Mouse (Mus musculus) skeletal muscle tissue, adult 2 months (tissue): ENCODE data around the gene Gm17655.
"Not testable (repeated sequence)": the region's sequence is repeated elsewhere in the genome, so short reads cannot be mapped to it uniquely, and the experiment has no call there.

Source experiments
- DNase-seq: peaks from one replicate; pipeline ENCODE4 v3.0.0-alpha.2; 2012; ENCODE audit warnings: low read depth, low spot score

Gene Gm17655

DNA sequence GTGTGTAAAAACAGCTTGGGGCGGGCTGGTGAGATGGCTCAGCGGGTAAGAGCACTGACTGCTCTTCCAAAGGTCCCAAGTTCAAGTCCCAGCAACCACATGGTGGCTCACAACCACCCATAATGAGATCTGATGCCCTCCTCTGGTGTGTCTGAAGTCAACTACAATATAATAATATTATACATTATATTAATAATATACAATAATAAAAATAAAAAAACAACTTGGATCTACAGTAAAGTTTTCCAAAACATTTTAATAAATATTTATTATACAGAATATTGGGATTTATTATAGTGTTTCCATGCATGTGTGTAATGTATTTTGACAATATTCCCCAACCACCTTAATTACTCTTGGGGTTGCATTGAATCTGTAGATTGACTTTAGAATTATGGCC lies at the start of gene Gm17655:
Gene Gm17655 (minus strand): TSS at position 101 of the 400 bp plus-strand sequence.
- not testable (repeated sequence) for DNase-seq

DNA sequence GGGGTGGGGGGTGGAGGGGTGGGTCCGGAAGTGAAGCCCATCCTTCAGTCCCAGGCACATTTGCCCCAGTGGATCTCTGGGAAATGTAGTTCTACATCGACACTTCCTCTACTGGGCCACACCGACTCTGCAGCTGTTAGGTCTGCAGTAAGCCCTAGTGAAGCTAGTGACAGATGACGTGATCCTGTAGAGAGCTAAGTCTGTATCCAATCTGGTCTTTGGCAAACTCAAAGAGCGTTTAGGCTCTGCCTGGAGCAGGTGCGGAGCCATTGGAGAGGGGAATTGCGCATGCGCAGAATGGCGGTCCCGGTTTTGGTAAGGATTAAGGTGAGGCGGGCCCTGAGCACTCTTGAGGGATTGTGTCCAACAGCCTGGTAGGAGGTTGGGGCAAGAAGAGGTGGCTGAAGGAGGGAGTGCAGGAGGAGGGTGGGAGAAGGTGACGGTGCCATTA lies 37.7 kb upstream of the Gm17655 start, which contains the start of gene Zfp605:
Gene Zfp605 (plus strand): TSS at position 102 of the 451 bp plus-strand sequence.
- DNase-seq = peak; percentile 77

DNA sequence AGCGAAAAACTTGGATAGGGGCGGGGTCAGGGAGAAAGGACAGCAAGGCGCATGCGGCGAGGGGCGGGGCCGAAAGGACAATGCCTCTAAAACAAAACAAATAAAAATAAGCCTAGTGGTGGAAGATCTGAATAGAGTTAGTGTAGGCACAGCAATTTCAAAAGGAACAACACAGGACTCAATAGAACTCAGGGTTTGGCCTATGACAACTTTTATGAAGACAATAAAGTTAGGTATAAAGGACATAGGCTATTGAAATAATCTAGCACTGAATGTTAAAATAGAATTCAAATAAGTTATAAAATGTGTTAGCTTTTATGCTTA lies 36.0 kb upstream of the Gm17655 start:
- DNase-seq = no peak

DNA sequence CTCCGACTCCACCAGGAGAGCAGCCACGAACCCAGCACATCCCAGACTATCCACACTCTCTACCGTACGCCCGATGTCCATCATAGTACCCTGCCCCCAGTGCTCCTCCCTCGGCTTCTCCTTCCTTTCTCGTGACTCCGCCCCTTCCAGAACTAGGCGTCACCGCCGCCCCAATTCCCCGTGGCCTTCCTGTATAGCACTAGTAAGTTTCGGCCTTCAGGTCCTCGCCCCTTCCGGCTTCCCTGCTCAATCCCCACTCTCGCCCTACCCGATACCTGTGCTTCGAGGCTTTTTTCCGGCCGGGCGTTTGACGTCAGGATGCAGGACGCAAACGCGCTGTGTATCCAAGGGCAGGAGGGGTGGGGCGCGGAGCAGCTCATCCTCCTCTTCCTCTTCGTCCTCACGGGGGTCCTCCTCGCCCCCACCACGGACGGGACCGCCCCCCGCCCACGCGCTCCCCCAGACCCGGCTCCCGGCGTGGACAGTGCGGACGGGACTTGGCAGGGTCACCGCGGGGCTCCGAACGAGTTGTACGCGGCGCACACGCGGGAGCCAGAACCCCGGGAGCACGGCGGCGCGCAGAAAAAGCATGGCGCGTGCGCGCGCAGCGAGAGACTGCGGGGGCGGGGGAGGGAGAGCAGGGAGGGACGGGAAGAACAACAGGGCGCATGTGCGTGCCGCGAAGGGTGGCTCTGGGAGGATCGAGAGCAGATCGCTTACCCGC lies 35.4 kb upstream of the Gm17655 start, which contains the start of gene Gtpbp6:
Gene Gtpbp6 (minus strand): TSS at position 617 of the 724 bp plus-strand sequence.
- DNase-seq = peak; percentile 97

DNA sequence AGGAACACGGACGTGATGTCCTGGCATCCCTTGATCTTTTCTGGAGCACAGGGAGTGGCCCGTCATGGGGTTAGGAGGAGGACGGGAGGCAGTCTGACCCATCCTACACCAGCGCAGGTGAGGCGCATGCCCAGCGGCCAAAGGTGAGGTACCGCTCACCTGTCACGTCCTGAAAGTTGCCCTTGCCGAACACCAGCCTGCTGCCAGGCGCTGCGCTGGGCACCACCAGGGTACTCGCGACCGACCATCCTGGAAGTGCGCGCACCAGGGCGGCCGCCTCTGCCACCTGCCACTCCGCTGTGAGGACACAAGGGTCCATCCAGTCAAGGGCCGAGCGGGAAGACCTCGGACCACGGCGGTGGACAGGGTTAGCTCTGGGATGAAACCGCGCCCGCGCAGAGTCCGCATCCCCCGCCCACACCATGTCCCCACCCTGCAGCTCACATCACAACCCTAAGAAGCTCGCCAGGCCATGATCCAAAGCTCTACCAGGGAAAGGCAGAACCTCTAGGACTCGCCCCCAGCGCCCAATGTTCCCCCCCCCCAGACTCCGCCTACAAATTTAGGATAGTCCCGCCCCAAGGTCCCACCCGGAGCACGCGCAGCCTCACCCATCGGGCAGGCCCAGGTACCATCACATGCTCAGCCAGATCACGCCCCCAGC lies 34.7 kb upstream of the Gm17655 start:
- no peak for DNase-seq

DNA sequence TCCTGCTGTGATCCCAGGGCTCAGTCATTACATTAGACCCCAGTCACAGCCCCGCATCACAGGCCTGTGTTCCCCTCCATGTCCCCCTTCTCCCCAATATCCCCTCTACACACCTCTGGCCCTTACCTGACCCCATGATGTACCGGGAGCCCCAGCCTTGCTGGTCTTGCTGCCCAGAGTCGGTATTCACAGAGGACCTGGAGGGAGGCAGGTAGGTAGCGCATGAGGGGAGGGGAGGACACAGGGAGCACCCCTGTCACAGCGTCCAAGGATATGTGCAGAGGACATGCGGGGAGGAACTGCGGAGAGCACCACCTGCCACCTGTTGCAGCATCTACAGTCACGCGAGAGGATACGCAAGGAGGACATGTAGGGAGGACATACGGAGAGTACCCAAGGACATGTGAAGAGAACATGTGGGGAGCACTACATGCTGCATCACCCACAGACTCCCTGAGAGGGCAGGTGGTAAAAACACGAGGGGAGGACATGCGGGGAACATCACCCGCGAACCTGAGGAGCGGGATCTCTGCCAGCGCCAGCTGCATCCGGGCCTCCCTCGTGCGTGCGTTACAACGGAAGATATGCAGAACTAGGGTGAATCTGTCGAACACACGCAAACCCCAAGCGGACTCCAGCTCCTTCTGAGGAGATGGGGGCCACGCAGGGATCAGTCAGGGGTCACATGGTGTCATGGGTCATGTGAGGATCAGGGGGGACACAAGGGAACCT lies 34.0 kb upstream of the Gm17655 start:
- no peak for DNase-seq

DNA sequence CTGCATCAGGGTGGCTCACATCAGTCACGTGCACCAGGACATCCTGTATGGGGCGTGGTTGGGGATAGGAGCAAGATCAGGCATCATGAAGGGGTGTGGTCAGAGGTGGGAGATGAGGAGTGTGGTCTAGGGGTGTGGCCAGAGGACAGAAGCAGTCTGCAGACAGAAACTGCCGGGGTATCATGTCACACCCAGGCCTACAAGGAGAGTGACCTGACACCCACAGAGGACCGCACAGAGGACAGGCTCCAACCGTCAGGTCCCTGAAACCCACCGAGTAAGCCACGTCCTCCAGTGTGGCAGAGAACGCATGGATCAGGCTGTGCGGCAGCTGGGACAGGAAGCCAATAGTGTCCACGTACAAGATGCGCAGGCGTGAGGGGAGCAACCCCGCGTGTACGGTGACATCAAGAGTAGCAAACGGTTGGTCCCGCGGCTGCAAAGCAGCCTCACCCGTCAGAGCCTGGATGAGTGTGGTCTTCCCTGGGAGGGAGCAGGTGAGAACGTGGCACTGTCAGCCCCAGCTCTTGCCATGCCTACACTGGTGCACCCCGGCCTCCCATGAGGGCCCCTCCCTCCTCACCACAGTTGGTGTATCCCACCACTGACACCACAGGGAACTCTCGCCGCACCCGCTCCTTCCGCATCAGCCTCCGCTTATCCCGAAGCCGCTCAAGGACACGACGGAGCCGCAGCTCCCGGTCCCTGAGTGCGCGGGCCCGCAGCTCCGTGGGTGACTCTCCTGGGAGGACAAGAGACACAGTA lies 32.5 kb upstream of the Gm17655 start:
- no peak for DNase-seq

DNA sequence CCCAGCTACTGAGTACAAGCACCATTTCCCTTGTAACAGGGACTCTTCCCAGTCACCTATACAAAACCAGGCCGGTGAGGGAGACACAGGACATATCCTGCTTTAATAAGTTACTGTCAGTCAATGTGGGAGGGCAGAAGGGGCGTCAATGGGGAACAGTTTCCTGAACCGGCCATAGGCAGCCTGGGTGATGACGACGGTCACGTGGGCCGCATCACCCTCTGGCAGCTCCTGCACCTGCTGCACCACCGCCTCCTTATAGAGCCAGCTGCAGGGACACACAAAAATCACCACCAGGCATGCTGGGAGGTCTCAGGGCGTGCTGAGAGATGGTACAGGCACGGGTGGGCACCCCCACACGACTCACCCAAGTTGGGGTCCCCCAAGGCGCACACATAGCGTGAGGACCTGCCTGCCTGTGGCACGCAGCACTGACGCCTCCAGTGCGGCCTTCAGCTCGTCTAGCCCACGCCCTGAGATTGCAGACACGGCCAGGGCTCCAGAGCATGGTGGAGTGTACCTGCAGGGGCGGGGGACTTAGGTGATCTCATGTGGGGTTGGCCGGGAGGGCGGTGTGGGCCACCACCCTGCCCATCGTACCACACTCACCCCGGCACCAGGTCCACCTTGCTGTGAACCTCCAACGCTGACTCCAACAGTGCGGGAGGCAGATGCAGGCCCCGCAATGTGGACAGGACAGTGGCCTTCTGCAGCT lies 31.7 kb upstream of the Gm17655 start:
- no peak for DNase-seq

DNA sequence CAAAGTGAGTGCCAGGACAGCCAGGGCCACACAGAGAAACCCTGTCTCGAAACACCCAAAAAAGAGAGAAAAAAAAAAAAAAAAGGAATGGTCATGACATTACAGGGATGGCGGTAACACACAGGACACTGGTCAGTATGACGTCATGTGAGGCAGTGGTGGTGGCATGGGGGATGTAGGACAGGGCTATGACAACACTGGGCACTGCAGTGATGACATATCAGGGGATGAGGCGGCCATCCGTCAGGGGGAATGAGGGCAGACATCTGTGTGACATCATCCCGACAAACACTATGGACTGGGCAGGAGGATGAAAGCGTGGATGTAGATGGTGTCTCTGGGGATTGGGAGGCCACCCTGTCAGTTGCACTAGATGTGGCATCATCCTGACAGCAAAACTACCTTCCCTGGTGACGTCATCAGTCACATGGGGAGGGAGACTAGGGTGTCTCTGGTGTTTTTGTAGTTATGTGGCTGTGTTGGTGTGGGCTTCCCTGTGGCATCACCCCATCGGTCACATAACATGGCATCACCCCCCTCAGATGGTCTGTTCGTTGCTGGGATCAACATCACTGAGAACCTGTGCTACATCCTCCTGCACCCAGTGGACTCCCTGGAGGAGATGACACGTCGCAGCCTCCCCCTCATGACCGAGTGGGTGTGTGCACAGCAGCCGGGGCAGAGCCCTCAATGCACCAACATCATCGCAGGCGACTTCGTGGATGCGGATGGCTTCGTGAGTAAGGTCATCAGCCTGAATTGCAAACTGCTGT lies 30.7 kb upstream of the Gm17655 start:
- DNase-seq = no peak

DNA sequence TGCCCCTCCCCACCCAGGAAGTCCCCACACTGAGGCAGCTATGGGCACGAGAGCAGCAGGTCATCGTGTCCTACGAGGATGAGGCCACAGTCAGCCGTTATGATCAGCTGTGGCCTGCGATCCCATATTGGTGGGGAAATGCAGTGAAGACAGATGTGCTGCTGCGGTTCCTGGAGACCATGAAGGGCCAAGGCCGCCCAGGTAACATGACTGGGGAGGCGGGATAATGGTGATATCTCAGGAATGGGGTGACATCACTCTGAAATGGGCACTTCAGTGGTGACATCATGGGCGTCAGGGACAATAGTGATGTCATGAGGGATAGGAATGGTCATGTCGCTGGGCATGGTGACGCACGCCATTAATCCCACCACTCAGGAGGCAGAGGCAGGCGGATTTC lies 30.1 kb upstream of the Gm17655 start:
- DNase-seq = no peak

DNA sequence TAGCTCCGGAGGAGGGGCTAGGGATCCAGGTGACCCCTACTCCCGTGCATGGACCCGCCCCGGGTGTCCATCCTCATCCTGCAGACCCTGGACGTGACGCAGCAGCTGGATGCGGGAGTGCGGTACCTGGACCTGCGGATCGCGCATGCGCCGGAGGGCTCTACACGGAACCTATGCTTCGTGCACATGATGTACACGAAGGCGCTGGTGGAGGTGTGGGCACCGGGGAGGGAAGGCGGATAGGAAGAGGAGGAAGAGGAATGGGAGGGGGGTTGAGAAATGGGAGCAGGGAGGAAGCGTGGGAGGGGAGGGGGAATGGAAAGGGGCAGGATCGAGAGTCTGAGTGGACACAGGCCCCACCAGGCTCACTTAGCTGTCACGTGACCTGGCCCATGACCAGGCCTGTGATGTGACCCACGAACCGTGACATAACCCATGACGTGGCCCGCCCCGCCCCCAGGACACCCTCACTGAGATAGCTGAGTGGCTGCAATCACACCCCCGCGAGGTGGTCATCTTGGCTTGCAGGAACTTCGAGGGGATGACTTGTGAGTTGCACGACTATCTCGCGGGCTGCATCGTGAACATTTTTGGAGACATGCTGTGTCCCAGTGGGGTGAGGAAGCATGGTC lies 29.5 kb upstream of the Gm17655 start:
- DNase-seq = no peak

DNA sequence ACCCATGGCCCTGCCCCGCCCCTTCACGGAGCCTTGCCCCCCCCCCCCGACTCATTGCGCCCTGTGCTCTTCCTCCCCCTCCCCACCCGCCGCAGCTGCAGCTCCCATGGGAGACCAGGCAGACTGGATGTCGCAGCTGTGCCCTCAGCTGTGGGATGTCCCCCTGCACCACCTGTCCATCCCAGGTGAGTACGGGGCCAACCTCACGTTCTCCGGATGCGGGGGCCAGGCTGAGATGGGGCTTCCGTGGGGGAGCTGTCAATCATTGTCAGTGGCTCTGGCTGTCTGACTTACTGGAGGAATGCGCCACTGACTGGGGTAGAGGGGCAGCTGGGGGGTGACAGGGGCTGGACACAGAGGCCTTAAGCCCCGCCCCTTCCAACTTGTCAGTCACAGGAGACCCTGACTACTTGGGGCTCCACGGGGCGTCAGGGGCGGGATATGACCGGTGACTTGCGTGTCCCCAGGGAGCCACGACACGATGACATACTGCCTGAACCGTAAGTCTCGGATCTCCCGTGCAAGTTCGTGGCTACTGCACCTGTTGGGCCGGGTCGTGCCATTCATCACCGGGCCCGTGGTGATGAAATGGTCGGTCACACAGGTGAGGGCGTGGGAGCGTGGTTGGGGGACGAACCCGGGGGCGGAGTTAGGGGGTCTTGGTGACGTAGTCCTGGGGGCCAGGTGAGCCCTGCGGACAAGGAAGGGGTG lies 28.8 kb upstream of the Gm17655 start:
- DNase-seq = no peak

DNA sequence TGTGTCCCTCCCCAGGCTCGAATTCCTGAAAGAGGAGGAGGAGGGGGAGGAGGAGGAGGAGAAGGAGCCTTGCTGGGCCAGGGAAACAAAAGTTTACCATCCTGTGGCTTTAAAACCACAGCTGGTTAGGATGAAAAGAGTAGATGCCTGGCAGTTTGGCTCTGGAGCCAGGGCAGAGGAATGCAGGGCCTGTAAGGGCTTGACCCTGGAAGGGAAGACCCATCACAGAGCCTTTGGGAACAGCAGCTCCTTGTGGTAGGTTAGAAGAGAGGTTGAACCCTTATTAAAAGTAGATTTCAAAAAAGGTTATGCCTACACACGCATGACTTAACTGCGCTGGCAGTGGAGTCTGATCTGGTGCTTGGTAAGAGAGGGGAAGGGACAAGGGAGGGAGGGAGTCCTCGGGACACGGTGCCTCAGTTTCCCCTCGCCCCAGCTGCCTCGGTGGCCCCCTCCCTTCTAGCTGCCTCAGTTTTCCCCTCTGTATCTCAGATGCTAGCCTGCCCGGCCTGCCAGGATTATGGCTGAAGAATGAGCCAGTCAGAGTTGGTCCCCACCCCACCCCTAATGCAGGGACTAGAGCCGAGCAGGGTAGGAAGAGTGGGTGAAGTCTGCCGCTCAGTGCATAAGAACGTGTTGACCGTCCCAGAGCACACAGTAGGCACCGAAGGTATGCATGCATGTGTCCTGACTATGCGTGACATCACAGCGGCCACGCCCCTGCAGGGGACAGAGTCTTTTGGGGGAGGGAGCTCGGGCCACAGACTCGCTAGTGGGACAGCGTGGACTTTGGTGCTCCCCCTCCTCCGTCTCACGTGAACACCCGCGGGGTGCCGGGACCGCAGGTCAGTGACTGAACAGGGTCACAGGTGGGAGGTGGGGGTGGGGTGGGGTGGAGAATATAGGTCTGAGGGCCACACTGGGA lies 27.6 kb upstream of the Gm17655 start, which contains the start of gene Plcxd1:
Gene Plcxd1 (plus strand): TSS at position 314 of the 925 bp plus-strand sequence.
- DNase-seq = no peak

DNA sequence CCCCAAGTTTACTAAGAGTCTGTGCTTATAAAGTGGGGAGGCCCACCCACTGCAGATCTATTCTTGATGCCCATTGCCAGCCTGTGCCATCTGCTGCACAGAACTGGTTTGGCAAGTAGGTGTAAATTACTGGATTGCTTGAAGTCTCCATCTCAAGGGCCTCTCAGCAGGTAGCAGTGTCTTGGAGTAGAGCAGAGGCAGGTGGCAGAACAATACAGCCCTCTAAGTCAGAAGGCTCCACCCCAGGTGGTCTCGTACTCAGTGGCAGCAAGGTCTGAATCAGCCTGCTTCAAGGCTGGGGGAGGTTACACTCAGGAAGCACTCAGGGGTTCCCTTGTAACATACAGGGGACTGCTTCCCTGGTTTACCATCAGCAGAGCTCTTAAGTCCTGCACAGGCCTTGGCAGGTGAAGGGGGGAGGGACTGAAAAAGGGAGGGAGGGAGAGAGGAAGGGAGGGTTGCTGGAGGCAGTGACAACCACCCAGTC lies 26.7 kb upstream of the Gm17655 start:
- DNase-seq = no peak

DNA sequence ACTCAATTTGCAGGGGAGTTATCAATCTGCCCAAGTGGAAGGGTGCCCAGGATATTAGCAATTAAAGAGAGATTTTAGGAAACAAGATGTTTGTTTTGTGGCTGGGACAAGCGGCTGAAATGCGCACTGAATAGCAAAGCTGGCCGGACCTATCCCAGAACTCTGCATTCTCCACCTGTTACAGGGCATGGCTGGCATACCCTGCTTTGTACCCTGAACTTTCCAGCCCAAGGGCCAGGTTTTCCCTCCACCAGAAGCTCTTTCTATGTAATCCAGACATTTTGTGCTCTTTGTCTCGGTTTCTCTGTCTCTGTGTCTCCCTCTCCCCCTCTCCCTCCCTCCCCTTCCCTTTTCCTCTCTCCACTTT lies 22.5 kb upstream of the Gm17655 start:
- no peak for DNase-seq

DNA sequence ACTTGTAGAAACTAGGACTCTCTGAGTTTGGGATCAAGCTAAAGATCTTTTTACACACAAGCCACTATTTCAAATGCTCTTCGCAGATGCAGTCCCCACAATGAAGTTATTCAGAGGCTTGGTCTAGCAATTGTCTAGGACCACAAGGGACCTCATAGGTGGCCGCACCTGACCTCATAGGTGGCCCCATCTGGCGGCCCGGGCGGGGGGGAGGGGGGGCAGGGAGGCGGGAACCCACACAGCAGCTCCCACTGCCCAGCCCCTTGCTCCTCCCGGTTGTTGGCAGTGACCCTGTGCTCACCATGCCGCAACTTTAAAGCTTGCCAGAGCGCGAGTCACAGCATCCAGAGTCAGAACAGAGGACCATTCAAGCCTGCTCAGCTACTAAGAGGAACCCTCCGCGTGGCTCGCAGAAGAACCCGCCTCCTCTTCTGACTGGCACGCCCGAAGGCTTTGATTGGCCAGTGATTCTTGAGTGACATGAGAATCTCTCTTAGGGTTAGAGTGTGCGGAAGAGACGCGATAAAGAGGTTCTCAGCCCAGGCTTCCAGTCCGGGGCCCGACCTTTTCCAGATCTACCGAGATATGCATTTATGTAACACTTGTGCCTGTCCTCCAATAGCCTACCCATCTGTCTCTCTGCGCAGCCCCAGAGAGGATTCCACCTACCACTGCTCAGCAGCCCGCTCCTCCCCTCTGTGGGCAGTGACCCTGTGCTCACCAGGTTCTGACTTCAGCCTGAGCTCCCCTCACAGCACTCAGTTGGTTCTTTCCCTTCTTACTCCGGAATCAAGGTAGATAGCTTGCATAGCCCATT lies 21.9 kb upstream of the Gm17655 start, which contains the start of gene Gm35315:
Gene Gm35315 (minus strand): TSS at position 391 of the 817 bp plus-strand sequence.
- DNase-seq = peak; percentile 80

DNA sequence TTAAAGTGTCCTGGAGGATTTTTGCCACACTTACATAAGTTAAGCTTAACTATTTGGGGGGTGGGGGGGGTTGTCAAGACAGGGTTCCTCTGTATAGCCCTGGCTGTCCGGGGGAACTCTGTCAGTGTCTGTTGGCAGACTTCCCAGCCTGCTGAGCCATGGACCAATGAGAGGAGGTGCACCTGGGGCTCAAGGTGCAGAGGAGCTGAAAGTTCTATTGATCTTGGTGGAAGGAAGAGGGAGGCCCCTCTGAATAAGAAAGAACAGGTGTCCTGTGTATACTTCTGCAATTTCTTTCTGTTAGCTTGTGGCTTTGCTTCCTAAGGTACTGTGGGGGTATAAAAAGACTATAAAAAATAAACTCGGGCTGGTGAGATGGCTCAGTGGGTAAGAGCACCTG lies 19.2 kb upstream of the Gm17655 start:
- no peak for DNase-seq
